Mouse (Mus musculus): ENCODE measurements around the gene Nrros. TPM values are rescaled to one million over a fixed set of nuclear protein-coding genes. Genes with fewer than 3 reads are reported as not detected.

Nrros gene
- polyA plus RNA-seq, 1 experiment from 2014 or later, result 11.1 TPM

Other genes starting within 250 kb of the Nrros start
- gene Pigz, start 231.7 kb downstream of the Nrros start, polyA plus RNA-seq (2016; fragmentation: Nextera tagmentation; extraction: Ambion mirVana), result 1.1 and 1.6 TPM in 2 replicates
- gene 0610012G03Rik, start 217.1 kb downstream of the Nrros start, polyA plus RNA-seq (2016; fragmentation: Nextera tagmentation; extraction: Ambion mirVana), result 85.2 and 93.3 TPM in 2 replicates
- gene Ncbp2, start 217.1 kb downstream of the Nrros start, polyA plus RNA-seq (2016; fragmentation: Nextera tagmentation; extraction: Ambion mirVana), result 146 and 150 TPM in 2 replicates
- gene Senp5, start 162.3 kb downstream of the Nrros start, polyA plus RNA-seq (2016; fragmentation: Nextera tagmentation; extraction: Ambion mirVana), result 22.2 and 23.1 TPM in 2 replicates
- 39.1 and 39.2 TPM in 2 replicates for gene Pak2, start 86.3 kb downstream of the Nrros start, polyA plus RNA-seq (2016; fragmentation: Nextera tagmentation; extraction: Ambion mirVana)
- 138 and 141 TPM in 2 replicates for gene Pigx, start 65.9 kb downstream of the Nrros start, polyA plus RNA-seq (2016; fragmentation: Nextera tagmentation; extraction: Ambion mirVana)
- 29.7 and 32.7 TPM in 2 replicates for gene Cep19, start 65.8 kb downstream of the Nrros start, polyA plus RNA-seq (2016; fragmentation: Nextera tagmentation; extraction: Ambion mirVana)
- 0.22 and 0.31 TPM in 2 replicates for gene Bex6, start 14.2 kb upstream of the Nrros start, polyA plus RNA-seq (2016; fragmentation: Nextera tagmentation; extraction: Ambion mirVana)
- 22.3 and 24.8 TPM in 2 replicates for gene Fbxo45, start 81.6 kb upstream of the Nrros start, polyA plus RNA-seq (2016; fragmentation: Nextera tagmentation; extraction: Ambion mirVana)
- gene Wdr53, start 81.6 kb upstream of the Nrros start, polyA plus RNA-seq (2016; fragmentation: Nextera tagmentation; extraction: Ambion mirVana), result 16.6 and 18.0 TPM in 2 replicates
- gene Smco1, start 105.9 kb upstream of the Nrros start, polyA plus RNA-seq (2016; fragmentation: Nextera tagmentation; extraction: Ambion mirVana), result 0.15 TPM in 1 of 2 replicates, not detected in the other
- 33.8 and 41.8 TPM in 2 replicates for gene Rnf168, start 111.9 kb upstream of the Nrros start, polyA plus RNA-seq (2016; fragmentation: Nextera tagmentation; extraction: Ambion mirVana)
- 31.9 and 33.2 TPM in 2 replicates for gene Ubxn7, start 166.7 kb upstream of the Nrros start, polyA plus RNA-seq (2016; fragmentation: Nextera tagmentation; extraction: Ambion mirVana)
- gene Tm4sf19, start 234.9 kb upstream of the Nrros start, polyA plus RNA-seq (2016; fragmentation: Nextera tagmentation; extraction: Ambion mirVana), result not detected in 2 replicates

All from embryonic facial prominence, embryonic 12.5 days (tissue).